Mouse (Mus musculus) layer of hippocampus, postnatal 36 days (tissue): ENCODE results near the gene Gm609. TPM values are rescaled to one million over a fixed set of nuclear protein-coding genes. Genes with fewer than 3 reads are reported as not detected.

ENCODE experiments used
- DNase-seq, 2 experiments: peaks; one replicate each; pipeline ENCODE4 v3.0.0; 2022
- total RNA-seq, 2 experiments: library from RNA; stranded (reverse); gene quantifications; 2 replicates each; pipeline ENCODE4 v1.2.3; 2021

Gm609 gene
- total RNA-seq, 2 experiments from 2014 or later: 0.17 TPM; not detected in 1

- DNase-seq: no peak
Measured at GRCm38 (mm10) chr16:45392246-45392645, 100.5 kb downstream of the Gm609 start.

DNA sequence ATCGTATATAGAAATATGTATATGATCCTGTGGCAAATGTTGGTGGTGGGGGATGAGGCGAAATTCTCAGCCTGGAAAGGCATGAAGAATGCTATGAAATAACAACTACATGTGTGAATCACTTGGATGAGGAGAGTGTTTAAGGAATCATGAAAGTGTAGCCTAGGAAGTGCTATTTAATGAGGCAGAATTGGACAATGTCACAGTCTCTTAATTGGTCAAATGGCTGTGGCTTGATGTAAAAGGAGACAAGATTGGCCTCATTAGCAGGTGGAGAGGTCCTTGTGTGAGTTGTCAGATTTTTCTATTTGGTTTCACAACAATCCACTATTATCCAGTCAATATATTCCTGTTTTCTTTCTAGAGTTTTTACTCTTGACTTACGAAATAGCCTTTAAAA, 101.1 kb downstream of the Gm609 start:
- no peak for DNase-seq

GRCm38 (mm10) chr16:45390286-45390956, 102.3 kb downstream of the Gm609 start:
- no peak for DNase-seq

DNA sequence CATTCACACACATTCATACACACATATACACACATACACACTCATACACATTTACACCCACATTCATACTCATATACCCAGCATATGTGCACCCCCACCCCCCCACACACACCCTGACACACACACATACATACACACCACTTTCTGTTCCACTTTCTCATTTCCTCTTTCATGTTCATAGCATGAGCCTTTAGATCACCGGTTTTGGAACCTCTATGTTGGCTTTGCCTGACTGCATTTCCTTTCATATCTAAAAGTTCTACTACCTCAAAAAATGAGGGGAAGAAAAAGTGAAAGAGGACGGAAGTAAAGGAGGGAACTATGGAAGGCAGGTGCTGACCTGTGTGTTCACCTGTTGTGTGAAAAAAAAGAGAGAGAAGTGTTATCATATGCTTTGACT, 102.9 kb downstream of the Gm609 start:
- DNase-seq: no peak

DNA sequence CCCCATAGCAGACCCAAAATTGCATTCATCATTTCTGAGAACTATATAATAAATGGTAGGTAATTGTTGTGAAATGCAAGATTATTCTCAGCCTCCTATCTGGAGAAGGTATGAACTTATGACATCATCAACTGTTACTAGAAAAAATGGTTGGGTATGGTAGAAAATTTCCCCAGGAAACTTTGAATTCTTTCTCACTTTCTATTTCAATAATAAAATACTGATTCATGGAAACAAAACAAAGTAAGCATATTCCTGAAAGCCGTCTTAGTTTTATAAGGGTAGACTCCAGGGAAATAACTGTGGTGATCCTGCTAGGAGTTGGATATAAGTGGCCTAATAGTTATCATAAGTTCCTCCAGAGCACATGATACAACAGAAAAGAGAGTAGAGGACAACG, 103.7 kb downstream of the Gm609 start:
- DNase-seq: no peak

DNA sequence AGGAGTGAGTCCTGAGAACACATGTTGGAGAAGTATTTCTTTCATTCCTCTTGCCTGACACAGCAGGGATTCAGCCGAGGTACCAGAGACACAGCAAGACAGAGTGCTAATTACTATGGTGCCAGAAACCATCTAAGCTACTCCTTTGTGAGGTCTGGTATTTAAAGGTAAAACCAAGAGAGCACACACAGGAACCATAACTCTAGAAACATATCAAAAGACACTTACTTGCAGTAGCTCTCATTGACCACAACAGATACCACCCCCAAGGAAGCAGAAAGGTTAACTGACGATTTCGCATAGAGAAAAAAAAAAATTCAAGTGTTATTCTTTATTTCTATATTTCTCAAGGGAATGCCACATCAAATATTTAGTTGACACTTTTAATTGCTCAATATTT, 111.0 kb downstream of the Gm609 start:
- DNase-seq: no peak

DNA sequence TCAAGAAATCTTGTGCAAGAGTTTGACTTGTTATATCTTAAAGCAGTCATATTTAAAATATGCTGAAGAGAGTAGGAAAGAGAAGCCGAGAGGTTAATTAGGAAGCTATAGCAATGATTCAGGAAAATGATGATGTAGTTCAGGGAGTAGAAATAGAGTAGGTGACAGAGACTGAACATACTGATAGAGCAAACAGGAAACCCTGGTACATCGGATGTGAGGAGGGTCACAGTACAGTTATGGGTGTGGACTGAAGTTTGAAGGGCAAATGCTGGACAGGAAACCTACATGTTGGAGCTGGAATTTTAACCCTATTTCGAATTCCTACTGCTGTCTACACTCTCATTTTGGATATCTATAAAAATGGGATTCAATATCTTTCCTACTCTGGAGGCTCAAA, 113.8 kb downstream of the Gm609 start:
- DNase-seq: no peak

DNA sequence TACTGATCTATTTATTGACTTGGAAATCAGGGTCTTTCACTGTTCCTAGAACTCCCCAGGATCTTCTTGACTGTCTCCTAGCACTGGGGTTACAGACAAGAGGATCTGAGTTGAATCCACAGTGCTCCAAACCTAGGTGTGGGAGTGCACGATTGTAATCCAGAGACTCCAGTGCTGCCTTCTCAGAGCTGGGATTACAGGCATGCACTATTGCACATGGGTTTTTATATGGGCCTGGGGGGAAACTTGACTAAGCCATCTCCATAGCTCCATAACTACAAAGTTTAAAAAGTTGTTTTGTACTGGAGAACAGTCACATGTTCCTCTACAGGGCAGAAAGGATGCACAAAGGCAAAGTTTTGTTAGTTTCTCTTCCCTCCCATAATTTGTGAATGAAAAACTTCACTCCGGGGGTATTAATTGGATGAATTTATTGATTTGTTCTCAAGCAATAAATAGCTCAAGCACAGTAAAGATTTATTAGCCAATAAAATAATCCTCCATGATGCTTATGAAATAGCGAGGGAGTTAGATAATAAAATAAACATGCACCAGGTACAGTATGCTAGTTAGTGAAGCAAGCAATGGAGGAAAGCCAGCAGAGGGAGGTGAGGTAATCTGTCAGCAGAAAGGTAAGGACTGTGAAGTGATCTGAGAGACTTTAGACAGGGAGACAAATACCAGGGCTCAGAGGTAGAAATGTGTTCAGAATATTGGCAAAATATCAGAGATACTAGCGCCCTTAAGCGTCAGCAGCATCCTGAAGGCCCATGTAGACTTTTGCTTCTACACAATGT, 114.4 kb downstream of the Gm609 start:
- no peak for DNase-seq

DNA sequence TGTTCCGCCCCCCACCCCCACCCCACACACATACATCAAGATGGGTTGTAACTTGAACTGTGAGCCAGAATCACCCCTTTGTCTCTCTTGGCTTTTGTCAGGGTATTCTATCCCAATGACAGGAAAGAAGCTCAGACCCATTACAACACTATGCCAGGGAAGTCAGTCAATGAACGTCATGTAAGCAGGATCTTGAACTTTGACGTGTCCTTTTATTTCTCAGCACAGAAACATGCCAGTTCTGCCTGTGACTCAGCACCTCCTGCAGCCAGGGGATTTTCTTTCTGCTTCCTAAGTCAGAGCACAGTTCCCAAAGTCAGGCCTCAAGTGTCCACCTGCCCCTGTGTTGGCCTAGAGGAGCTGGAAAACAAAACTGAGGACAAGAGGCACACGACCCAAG, 115.4 kb downstream of the Gm609 start:
- DNase-seq: no peak

DNA sequence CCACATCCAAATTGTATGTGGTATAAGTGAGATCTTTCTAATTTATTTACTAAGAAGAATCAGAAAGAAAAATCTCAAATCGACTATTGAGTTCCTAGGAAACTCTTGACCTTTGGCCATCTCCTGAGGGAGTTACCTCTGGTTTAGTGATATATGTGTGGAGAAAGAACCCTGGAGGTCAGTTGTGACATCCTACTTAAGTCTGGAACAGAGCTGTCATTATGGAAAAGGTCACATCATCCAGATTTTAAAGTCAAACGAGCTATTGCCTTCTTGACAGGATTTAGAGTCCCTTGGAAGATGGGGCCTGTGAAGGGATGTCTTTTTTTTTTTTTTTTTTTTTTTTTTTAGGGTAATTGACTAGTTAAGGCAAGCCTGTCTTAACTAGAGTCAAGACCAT, 116.0 kb downstream of the Gm609 start:
- no peak for DNase-seq

GRCm38 (mm10) chr16:45376294-45376693, 116.5 kb downstream of the Gm609 start:
- DNase-seq: peak; percentile 13 to 35

DNA sequence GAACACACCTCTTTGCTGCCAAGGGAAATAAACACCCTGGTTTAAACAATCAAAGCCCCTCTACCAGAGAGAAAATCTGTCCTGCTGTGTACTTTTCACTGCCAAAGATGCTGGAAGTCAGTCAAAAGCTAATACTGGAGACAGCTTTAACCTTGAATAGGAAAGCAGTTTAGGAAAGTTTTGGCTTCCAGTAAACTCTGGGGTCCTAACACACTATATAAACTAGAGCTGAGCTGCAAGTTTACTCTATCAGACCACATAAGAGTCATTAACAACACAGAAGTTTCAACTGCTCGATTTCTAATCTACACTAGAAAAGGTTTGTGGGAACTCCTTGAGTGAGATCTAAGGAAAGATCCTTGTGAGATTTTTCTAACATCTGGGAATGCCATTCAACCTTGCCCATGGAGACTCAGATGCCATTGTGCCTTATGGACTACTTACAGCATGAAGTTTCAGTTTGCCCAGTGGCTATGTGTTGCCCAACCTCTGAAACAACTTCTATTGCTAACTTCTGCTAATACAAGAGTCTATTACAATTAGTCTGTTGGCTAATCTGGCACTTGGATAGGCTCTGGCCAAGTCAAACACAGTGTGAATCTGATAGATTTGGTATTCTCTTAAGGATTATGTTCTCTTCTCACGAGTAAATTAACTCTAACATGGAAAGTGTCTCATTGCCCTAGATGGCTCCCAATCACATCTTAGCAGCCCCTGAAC, 117.1 kb downstream of the Gm609 start:
- DNase-seq: no peak

DNA sequence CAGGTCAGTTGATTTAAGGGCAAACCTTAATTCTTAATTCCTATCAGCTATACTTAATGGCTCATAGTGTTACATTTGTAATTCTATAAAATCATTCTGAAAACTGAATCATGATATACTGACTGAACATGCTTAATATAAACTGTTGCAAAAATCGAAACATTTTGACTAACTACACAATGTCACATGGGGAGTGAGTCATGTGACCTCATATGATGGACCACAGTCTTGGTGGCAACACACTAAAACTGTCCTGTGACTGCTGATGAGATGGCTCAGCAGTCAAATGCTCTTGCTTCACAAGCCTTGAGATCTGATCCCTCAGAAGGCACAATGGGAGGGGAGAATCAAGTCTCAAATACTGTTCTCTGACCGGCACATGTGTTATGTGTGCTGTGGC, 118.7 kb downstream of the Gm609 start:
- DNase-seq: no peak

- DNase-seq: no peak
Measured at GRCm38 (mm10) chr16:45371076-45371475, 121.7 kb downstream of the Gm609 start.

DNA sequence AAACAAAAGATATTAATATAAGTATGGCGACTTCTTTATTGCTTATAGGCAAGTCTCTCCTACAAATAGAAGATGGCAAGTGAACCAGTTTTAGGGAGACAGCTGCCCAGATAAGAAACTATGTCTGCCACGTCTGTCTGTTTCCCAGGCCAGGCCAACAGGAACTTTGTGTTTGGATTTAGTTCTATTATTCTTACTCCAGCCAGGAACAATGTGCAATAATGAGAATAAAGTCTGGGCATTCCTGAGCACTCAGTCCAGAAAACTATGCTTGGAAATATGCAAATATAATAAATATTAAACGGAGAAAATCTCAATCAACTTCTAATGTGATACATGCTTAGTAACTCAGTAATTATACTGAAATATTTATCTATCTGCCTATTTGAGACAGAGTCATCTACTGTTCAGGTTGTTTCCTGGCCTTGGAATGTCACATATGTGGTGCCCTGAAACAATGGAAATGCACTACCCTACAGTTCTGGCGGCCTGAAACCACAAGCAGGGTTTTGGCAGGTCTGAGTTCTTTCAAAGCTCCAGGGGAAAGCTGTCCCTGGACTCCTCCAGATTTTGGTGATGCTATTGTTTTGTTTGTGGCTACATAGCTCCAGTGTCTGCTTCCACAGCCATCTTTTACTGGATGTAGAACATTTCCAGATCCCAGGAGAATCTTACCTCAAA, 123.3 kb downstream of the Gm609 start:
- no peak for DNase-seq

GRCm38 (mm10) chr16:45366111-45366510, 126.7 kb downstream of the Gm609 start:
- DNase-seq: no peak

GRCm38 (mm10) chr16:45365353-45365752, 127.4 kb downstream of the Gm609 start:
- no peak for DNase-seq

DNA sequence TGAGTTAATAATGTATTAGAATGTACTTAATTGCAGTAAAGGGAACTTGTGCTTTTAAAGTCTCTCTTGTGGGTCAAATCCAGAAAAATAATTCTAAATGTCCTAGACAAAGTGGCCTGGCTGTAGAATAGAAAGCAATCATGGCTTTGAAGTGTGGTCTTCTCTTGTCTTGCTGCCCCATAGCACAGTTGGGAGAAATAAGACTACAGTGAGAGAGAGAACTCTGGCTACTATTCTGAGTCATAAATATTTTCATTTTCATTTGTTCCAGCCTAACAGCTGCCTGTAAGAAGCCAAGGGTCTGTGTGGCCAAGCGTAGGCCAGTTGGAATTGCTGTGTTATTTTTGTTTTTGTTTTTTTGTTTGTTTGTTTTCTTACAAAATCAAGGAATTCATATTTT, 128.1 kb downstream of the Gm609 start:
- DNase-seq: no peak

DNA sequence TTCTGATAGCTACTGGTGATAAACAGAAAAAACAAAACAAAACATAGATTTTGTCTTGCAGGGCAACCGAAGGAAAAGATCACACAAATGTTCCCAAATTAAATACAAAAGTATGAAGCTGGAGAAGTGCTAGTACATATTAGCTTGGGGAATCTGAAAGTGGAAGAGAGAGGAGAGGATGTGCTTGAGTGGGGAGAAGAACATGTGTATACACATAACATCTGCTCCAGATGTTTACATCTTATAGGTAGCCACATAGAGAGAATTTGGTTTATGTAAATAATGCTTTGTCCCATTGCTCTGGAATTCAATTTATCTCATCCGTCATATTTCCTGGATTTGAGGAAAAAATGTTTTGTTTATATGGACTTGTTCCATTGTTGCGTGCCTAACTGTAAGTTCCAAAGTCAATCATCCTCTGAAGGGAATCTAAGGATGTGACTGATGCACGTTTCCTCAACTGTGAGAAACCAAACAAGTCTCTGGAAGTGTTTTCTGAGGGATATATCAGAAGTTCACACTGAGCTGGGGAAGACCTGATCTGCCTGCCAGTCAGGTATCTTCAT, 129.2 kb downstream of the Gm609 start:
- DNase-seq: no peak
